Mouse (Mus musculus) liver, embryonic 11.5 days (tissue): ENCODE results near the gene BC048671. TPM values are rescaled to one million over a fixed set of nuclear protein-coding genes. Genes with fewer than 3 reads are reported as not detected.

Experiments
- ATAC-seq: fragments of 200-750 bp; cut with Nextera tagmentation; replicated peaks from 2 replicates; pipeline ENCODE4 v1.8.0; 2017; ENCODE audit warnings: moderate number of reproducible peaks, mild to moderate bottlenecking, moderate TSS enrichment, moderate library complexity; ENCODE audit not compliant: low FRiP score
- DNase-seq: peaks from one replicate; pipeline ENCODE4 v3.0.0-alpha.2; 2017; ENCODE audit warnings: low spot score
- H3K27ac ChIP-seq: fragments of 300-500 bp; sonication (generic); 2 replicates; pipeline ENCODE4 v1.5.1; 2014; ENCODE audit warnings: mild to moderate bottlenecking, low read depth, low read length, control low read depth
- H3K27me3 ChIP-seq: fragments of 300-500 bp; sonication (generic); replicated peaks from 2 replicates; pipeline ENCODE4 v1.6.1; 2014; ENCODE audit warnings: low read length, mixed read lengths; ENCODE audit not compliant: control insufficient read depth, insufficient read depth
- H3K36me3 ChIP-seq: fragments of 300-500 bp; sonication (generic); 2 replicates; pipeline ENCODE4 v1.6.1; 2014; ENCODE audit warnings: mild to moderate bottlenecking, low read length, moderate library complexity, mixed read lengths; ENCODE audit not compliant: control insufficient read depth, insufficient read depth
- H3K4me1 ChIP-seq: fragments of 300-500 bp; sonication (generic); replicated peaks from 2 replicates; pipeline ENCODE4 v1.6.1; 2014; ENCODE audit warnings: low read length, mixed read lengths; ENCODE audit not compliant: control insufficient read depth, insufficient read depth
- H3K4me2 ChIP-seq: fragments of 300-500 bp; sonication (generic); 2 replicates; pipeline ENCODE4 v1.6.1; 2014; ENCODE audit warnings: mild to moderate bottlenecking, control low read depth, moderate library complexity
- H3K4me3 ChIP-seq: fragments of 300-500 bp; sonication (generic); 2 replicates; pipeline ENCODE4 v1.5.1; 2014; ENCODE audit warnings: low read depth, low read length, control low read depth
- H3K9ac ChIP-seq: fragments of 300-500 bp; sonication (generic); 2 replicates; pipeline ENCODE4 v1.6.1; 2014; ENCODE audit warnings: low read depth, low read length, control low read depth
- H3K9me3 ChIP-seq: fragments of 300-500 bp; sonication (generic); 2 replicates; pipeline ENCODE4 v1.6.1; 2016; ENCODE audit warnings: low read length, inconsistent platforms, mixed read lengths; ENCODE audit not compliant: control insufficient read depth
- WGBS: fragments of 180-500 bp; shearing (Covaris S2); extraction: QIAGEN DNeasy Blood & Tissue Kit; methylation state at CpG from one replicate; pipeline ENCODE4 v1.1.7; 2014; 5-methylcytosine and 5-hydroxymethylcytosine counted together
- polyA plus RNA-seq: library from polyadenylated mRNA; unstranded; fragments of >200 nt; fragmentation: Nextera tagmentation; extraction: Ambion mirVana; gene quantifications from 2 replicates; pipeline ENCODE4 v1.2.1, GENCODE M21; 2014

Gene BC048671
- polyA plus RNA-seq, 1 experiment from 2014 or later: not detected

DNA sequence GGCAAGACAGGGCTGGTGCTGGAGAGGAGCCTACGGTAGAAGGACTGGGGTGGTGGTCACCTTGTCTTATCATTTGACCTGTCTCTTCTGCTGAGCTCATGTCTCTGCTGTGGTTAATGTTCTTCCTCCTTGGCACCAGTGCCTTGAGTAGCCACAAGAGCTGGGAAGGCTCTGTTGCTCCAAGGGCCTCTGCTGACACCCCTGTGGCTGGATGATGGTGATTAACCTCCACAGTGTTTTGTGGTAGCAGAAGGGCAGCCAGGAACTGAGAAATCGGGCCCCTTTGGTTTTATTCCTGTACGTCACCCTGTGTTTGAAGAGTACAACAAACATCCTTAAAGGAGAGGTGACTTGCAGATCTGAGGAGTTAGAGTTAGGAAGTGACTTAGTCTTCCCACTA, 33.2 kb downstream of the BC048671 start:
- no peaks in the 10 kb centered on the region for H3K4me1 ChIP-seq
- no peak for DNase-seq
- H3K27ac ChIP-seq: no peak overlapping the region
- no peak for ATAC-seq
- peak overlapping the region; percentile 29; the same call in 1 of the 2 replicates for H3K4me2 ChIP-seq
- WGBS: 52% methylated on average over 3 of the region's 3 CpGs
- no peaks in the 10 kb centered on the region for H3K36me3 ChIP-seq
- H3K9ac ChIP-seq: no peak overlapping the region
- H3K9me3 ChIP-seq: no peaks in the 10 kb centered on the region
- H3K27me3 ChIP-seq: no peaks in the 10 kb centered on the region
- H3K4me3 ChIP-seq: no peak overlapping the region

GRCm38 (mm10) chr6:90342343-90342742, 41.3 kb downstream of the BC048671 start:
- no peaks in the 10 kb centered on the region for H3K27me3 ChIP-seq
- no peak overlapping the region for H3K4me3 ChIP-seq
- H3K4me2 ChIP-seq: no peak overlapping the region
- no peak overlapping the region for H3K27ac ChIP-seq
- no peaks in the 10 kb centered on the region for H3K4me1 ChIP-seq
- no peaks in the 10 kb centered on the region for H3K36me3 ChIP-seq
- H3K9me3 ChIP-seq: no peaks in the 10 kb centered on the region
- DNase-seq (no peak), ATAC-seq (no peak)
- WGBS: 72% methylated on average over 2 of the region's 2 CpGs
- no peak overlapping the region for H3K9ac ChIP-seq

- H3K4me3 ChIP-seq: no peak overlapping the region
- H3K4me1 ChIP-seq: no peaks in the 10 kb centered on the region
- H3K4me2 ChIP-seq: no peak overlapping the region
- no peak for ATAC-seq
- no peaks in the 10 kb centered on the region for H3K36me3 ChIP-seq
- no peak for DNase-seq
- 57% methylated on average over 4 of the region's 4 CpGs for WGBS
- H3K9me3 ChIP-seq: no peaks in the 10 kb centered on the region
- no peaks in the 10 kb centered on the region for H3K27me3 ChIP-seq
- H3K9ac ChIP-seq: no peak overlapping the region
- no peak overlapping the region for H3K27ac ChIP-seq
Measured at GRCm38 (mm10) chr6:90347183-90347582, 46.2 kb downstream of the BC048671 start.

DNA sequence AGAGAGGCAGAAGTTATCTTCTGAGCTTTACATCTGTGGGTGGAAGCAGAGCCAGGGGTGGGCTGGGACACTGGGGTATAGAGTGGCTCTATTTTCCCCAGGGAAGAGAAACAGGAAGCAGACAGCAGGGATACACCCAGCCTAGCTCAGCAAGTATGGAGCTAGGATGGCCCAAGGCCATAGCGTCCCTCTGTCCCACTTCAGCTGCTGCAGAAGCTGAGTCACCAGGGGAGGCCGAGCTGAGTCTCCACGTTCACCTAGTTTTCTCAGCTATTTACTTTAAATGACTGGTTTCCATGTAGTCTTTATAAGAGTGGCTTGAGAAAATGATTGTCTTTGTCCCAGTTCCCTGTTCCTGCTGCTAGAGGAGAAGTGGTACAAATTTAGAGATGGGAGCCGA, 47.5 kb downstream of the BC048671 start:
- Histone ChIP-seq H3K36me3 (no peaks in the 10 kb centered on the region), H3K4me2 (no peak overlapping the region), H3K27me3 (no peaks in the 10 kb centered on the region), H3K9me3 (no peaks in the 10 kb centered on the region), H3K9ac (no peak overlapping the region), H3K4me1 (no peaks in the 10 kb centered on the region), H3K27ac (no peak overlapping the region), H3K4me3 (no peak overlapping the region)
- ATAC-seq (no peak), DNase-seq (no peak)
- WGBS: 76% methylated on average over 4 of the region's 4 CpGs

GRCm38 (mm10) chr6:90350011-90350410, 49.0 kb downstream of the BC048671 start:
- H3K4me3 ChIP-seq: no peak overlapping the region
- H3K36me3 ChIP-seq: no peaks in the 10 kb centered on the region
- 60% methylated on average over 2 of the region's 2 CpGs for WGBS
- no peak for DNase-seq
- H3K4me2 ChIP-seq: no peak overlapping the region
- no peak for ATAC-seq
- H3K4me1 ChIP-seq: no peaks in the 10 kb centered on the region
- no peak overlapping the region for H3K9ac ChIP-seq
- H3K27me3 ChIP-seq: no peaks in the 10 kb centered on the region
- no peak overlapping the region for H3K27ac ChIP-seq
- no peaks in the 10 kb centered on the region for H3K9me3 ChIP-seq

Other genes with a start within 250 kb of the BC048671 start
- gene Vmn1r49, start 222.7 kb upstream of the BC048671 start, polyA plus RNA-seq: not detected in 2 replicates
- gene Vmn1r50, start 199.8 kb upstream of the BC048671 start, polyA plus RNA-seq: not detected in 2 replicates
- not detected in 2 replicates for gene Vmn1r51, start 178.6 kb upstream of the BC048671 start, polyA plus RNA-seq
- not detected in 2 replicates for gene Vmn1r52, start 126.4 kb upstream of the BC048671 start, polyA plus RNA-seq
- gene V1ra8, start 98.4 kb upstream of the BC048671 start, polyA plus RNA-seq: not detected in 2 replicates
- gene Vmn1r53, start 76.8 kb upstream of the BC048671 start, polyA plus RNA-seq: not detected in 2 replicates
- gene Vmn1r54, start 54.9 kb upstream of the BC048671 start, polyA plus RNA-seq: not detected in 2 replicates
- gene Chst13, start 24.0 kb downstream of the BC048671 start, polyA plus RNA-seq: 16.7 and 17.4 TPM in 2 replicates
- 2.6 and 3.0 TPM in 2 replicates for gene Uroc1, start 32.1 kb downstream of the BC048671 start, polyA plus RNA-seq
- 6.6 and 6.9 TPM in 2 replicates for gene Zxdc, start 68.3 kb downstream of the BC048671 start, polyA plus RNA-seq
- 0.18 TPM in 2 replicates for gene Cfap100, start 127.6 kb downstream of the BC048671 start, polyA plus RNA-seq
- gene Klf15, start 161.4 kb downstream of the BC048671 start, polyA plus RNA-seq: 10.6 and 12.3 TPM in 2 replicates
- 6.5 and 6.6 TPM in 2 replicates for gene Aldh1l1, start 185.2 kb downstream of the BC048671 start, polyA plus RNA-seq